19 mouse cellular contexts compared by ENCODE assay signal in genomic region chr15:25007720-25008119, GRCm38 (mm10).
"Had no signal": no experiment of that assay in that cellular context is flagged by ENCODE, and none has a peak within 500 bp of the region (broad histone marks: within the 10 kb centered on the region; RNA-seq: fewer than 3 reads in every experiment).

No protein-coding gene starts in this region.

- H3K36me3 ChIP-seq: midbrain, embryonic 10.5 days; midbrain, embryonic 12.5 days; neural tube, embryonic 13.5 days; neural tube, embryonic 15.5 days had no signal

- H3K9ac ChIP-seq: lung, embryonic 14.5 days; midbrain, embryonic 12.5 days; neural tube, embryonic 13.5 days; neural tube, embryonic 15.5 days had no signal

- H3K27me3 ChIP-seq: midbrain, embryonic 12.5 days; neural tube, embryonic 13.5 days; neural tube, embryonic 15.5 days had no signal

- ATAC-seq: midbrain, embryonic 16.5 days had no signal

- H3K4me1 ChIP-seq: midbrain, embryonic 10.5 days; midbrain, embryonic 12.5 days; neural tube, embryonic 13.5 days; neural tube, embryonic 15.5 days had no signal

- H3K4me2 ChIP-seq: lung, embryonic 14.5 days; midbrain, embryonic 12.5 days; neural tube, embryonic 13.5 days; neural tube, embryonic 15.5 days had no signal

- H3K9me3 ChIP-seq: midbrain, embryonic 10.5 days; midbrain, embryonic 12.5 days; neural tube, embryonic 13.5 days; neural tube, embryonic 15.5 days had no signal

- DNase-seq: lung, adult 18-20 months; lung, embryonic 14.5 days; lung, postnatal 10 days; lung, postnatal 4 days; midbrain, embryonic 14.5 days; retina, postnatal 1 day; right cerebral cortex, adult 18-20 months; right cerebral cortex, postnatal 25 days; right cerebral cortex, postnatal 4 days; spleen, adult 18-20 months; thymus, adult 18-20 months; thymus, postnatal 14 days; thymus, postnatal 36 days had no signal

- H3K4me3 ChIP-seq: midbrain, embryonic 10.5 days; midbrain, embryonic 12.5 days; myocyte; neural tube, embryonic 13.5 days; neural tube, embryonic 15.5 days had no signal

- H3K27ac ChIP-seq: midbrain, embryonic 10.5 days; midbrain, embryonic 12.5 days; neural tube, embryonic 13.5 days; neural tube, embryonic 15.5 days had no signal
